Mouse (Mus musculus): ENCODE results near the gene Strip1.

- TF ChIP-seq CTCF (IDR thresholded peaks at IDR 0.05; ENCODE audit: control insufficient read depth, insufficient read depth, low read length) (no peak), POLR2A (IDR thresholded peaks at IDR 0.05; ENCODE audit: borderline replicate concordance, control insufficient read depth, low read depth, low read length) (no peak)
These were observed 7.1 kb downstream of the Strip1 start for GRCm38 (mm10) chr3:107624424-107624823.

Measured in bone marrow, adult 2 months (tissue).